Mouse (Mus musculus) liver, adult (tissue): ENCODE data around the gene Hist1h4c.

Experiments used
- GATA4 ChIP-seq: IDR thresholded peaks from 2 replicates; pipeline ENCODE4 v1.6.1; 2014; ENCODE audit warnings: mild to moderate bottlenecking, low read length; ENCODE audit not compliant: insufficient replicate concordance

The Hist1h4c gene

DNA sequence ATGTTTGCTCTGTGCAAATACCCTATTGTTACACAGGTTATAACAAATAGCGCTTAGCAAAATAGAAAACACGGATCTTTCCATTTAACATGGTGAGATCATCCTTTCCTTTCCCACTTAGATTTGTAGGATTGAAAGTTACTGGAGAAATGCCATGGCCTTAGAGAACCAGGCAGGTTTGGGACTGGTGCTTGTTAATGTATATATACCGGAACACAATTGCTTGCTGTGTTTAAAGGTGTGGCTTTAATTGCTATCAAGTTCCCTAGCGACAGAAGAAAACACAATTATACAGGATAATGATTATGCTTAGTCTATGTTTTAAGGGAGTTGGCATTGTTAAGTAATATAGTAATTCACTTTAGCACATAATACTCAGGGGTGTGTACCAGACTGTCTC is 11.1 kb downstream of the Hist1h4c start:
- TF ChIP-seq GATA4, result no peak

DNA sequence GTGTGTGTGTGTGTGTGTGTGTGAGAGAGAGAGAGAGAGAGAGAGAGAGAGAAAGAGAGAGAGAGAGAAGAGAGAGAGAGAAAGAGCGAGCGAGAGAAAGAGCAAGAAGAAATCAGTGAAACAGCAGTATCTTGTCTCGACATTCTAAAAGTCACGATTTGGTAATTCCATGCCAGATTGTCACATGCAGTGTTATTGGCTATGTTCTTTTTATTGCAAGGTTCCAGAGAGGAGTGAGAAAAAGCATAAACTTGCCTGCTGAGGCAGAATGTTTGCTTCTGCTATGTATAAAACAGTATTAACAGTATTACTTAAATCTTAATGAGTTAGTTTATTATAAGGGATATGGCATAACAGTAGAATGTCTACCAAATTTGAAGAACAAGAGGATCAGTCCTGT is 12.3 kb downstream of the Hist1h4c start:
- TF ChIP-seq GATA4, result no peak

- TF ChIP-seq GATA4, result no peak
These were observed 13.0 kb downstream of the Hist1h4c start for GRCm38 (mm10) chr13:23685121-23685861.

DNA sequence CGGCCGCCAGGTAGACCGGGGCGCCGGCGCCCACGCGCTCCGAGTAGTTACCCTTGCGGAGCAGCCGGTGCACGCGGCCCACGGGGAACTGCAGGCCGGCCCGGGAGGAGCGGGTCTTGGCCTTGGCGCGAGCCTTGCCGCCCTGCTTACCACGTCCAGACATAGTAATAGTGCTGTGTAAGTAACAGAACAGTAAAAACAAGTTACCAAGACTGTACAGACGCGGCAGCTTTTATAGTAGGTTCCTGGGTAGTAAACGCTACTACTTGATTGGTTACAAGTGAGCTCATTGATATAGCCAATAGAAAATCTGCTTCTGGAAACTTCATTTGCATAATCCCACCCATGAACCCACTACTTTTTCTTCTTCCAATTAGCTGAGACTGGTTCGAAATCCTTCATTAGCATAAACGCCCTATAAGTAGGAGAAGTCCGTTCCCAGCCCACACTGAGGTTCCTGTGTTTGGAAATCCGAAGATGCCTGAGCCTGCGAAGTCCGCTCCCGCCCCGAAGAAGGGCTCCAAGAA is 14.4 kb downstream of the Hist1h4c start, which contains the start of the genes Hist1h2ac and Hist1h2bc:
TSS of gene Hist1h2ac (minus strand) at position 194 of the 527 bp plus-strand sequence.
TSS of gene Hist1h2bc (plus strand) at position 445 of the 527 bp plus-strand sequence.
- TF ChIP-seq GATA4, result no peak

DNA sequence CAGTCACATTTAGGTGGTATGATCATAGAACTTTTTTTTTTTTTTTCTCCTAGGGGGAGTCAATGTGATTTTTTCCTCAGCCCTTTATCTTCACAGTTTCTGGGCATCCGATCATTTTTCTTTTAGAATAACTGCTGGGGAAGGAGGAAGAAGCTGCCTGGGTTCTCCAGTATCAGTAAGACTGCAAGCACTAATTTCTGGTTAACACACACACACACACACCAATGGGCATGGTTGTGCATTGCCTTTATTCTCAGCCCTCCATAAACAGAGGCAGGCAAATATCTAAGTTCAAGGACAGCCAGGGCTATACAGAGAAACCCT is 15.7 kb downstream of the Hist1h4c start:
- TF ChIP-seq GATA4, result no peak

DNA sequence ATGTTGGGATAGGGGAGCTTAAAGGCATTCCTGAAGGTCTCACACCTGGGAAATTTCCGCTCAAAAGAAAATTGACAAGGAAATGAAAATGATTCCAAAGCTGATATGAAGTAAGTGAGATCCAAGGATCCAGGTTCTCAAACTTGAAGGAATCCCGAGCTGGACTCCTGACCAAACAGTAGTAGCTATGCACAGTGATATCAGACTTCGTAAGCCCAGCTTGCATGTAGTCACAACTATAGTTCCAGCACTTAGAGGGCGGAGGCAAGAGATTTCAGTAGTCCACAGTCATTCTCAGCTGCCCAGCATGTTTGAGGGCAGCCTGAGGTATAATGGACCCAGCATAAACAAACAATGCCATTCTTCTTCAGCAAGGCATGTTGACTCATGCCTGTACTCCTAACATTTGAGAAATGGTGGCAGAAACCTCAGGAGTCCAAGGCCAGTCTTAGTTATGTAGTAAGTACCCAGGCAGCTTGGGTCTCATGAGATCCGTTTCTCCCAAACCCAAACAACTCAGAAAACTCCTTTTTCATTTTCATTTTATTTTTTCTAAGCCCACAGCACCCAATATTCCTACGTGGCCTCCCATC is 16.2 kb downstream of the Hist1h4c start:
- no peak for TF ChIP-seq GATA4

GRCm38 (mm10) chr13:23662536-23662935 is 35.7 kb downstream of the Hist1h4c start:
- no peak for TF ChIP-seq GATA4

GRCm38 (mm10) chr13:23659636-23660366 is 38.5 kb downstream of the Hist1h4c start:
- no peak for TF ChIP-seq GATA4
